Mouse (Mus musculus): ENCODE measurements around the gene Tekt5. TPM values are rescaled to one million over a fixed set of nuclear protein-coding genes. Genes with fewer than 3 reads are reported as not detected.

Tekt5 gene
- polyA plus RNA-seq, 1 experiment from 2014 or later = 0.75 TPM

GRCm38 (mm10) chr16:10374254-10375011 lies 20.9 kb downstream of the Tekt5 start:
- 0 out of 2 replicates have a peak overlapping the region, but pooled peaks have one; percentile 8 for H3K4me3 ChIP-seq
- H3K4me2 ChIP-seq (replicated peaks) = peak overlapping the region; percentile 44
- peaks cover 4% of the 10 kb centered on the region; the same call in 1 of the 2 replicates for H3K27me3 ChIP-seq
- peak; percentile 60 for ATAC-seq (ENCODE audit: low FRiP score)
- no peak overlapping the region for H3K27ac ChIP-seq
- H3K9me3 ChIP-seq (replicated peaks) = no peaks in the 10 kb centered on the region
- no peak overlapping the region for H3K9ac ChIP-seq
- H3K4me1 ChIP-seq = peaks cover 13% of the 10 kb centered on the region
- 22% methylated on average over 13 of the region's 13 CpGs for WGBS
- no peaks in the 10 kb centered on the region for H3K36me3 ChIP-seq

- peaks cover 16% of the 10 kb centered on the region for H3K4me1 ChIP-seq
- H3K9ac ChIP-seq = no peak overlapping the region
- H3K27me3 ChIP-seq = peaks cover 4% of the 10 kb centered on the region; the same call in 1 of the 2 replicates
- no peaks in the 10 kb centered on the region for H3K9me3 ChIP-seq (replicated peaks)
- WGBS = 79% methylated on average over 4 of the region's 4 CpGs
- no peak for ATAC-seq (ENCODE audit: low FRiP score)
- no peak overlapping the region for H3K4me3 ChIP-seq
- no peak overlapping the region for H3K4me2 ChIP-seq (replicated peaks)
- H3K36me3 ChIP-seq = no peaks in the 10 kb centered on the region
- H3K27ac ChIP-seq = no peak overlapping the region
These were observed 22.9 kb downstream of the Tekt5 start for GRCm38 (mm10) chr16:10372372-10372771.

- Histone ChIP-seq H3K27me3 (peaks cover 4% of the 10 kb centered on the region; the same call in 1 of the 2 replicates), H3K9me3 (replicated peaks) (no peaks in the 10 kb centered on the region), H3K27ac (no peak overlapping the region), H3K36me3 (no peaks in the 10 kb centered on the region), H3K4me2 (replicated peaks) (no peak overlapping the region), H3K4me1 (peaks cover 16% of the 10 kb centered on the region), H3K4me3 (no peak overlapping the region), H3K9ac (no peak overlapping the region; the same call in 1 of the 2 replicates)
- no peak for ATAC-seq (ENCODE audit: low FRiP score)
- WGBS = 85% methylated on average over 1 of the region's 1 CpGs
These were observed 25.3 kb downstream of the Tekt5 start for GRCm38 (mm10) chr16:10369996-10370395.

GRCm38 (mm10) chr16:10369468-10369934 lies 25.8 kb downstream of the Tekt5 start:
- Histone ChIP-seq H3K9ac (no peak overlapping the region; the same call in 1 of the 2 replicates), H3K4me2 (replicated peaks) (no peak overlapping the region), H3K27me3 (peaks cover 3% of the 10 kb centered on the region; the same call in 1 of the 2 replicates), H3K9me3 (replicated peaks) (no peaks in the 10 kb centered on the region), H3K36me3 (no peaks in the 10 kb centered on the region), H3K4me3 (no peak overlapping the region), H3K4me1 (peaks cover 13% of the 10 kb centered on the region), H3K27ac (peak overlapping the region; percentile 18; the same call in 1 of the 2 replicates)
- 66% methylated on average over 3 of the region's 3 CpGs for WGBS
- peak; percentile 49; the same call in 1 of the 2 replicates for ATAC-seq (ENCODE audit: low FRiP score)

GRCm38 (mm10) chr16:10366240-10367217 lies 28.8 kb downstream of the Tekt5 start:
- Histone ChIP-seq H3K4me3 (no peak overlapping the region), H3K9me3 (replicated peaks) (no peaks in the 10 kb centered on the region), H3K4me1 (peaks cover 11% of the 10 kb centered on the region), H3K36me3 (no peaks in the 10 kb centered on the region), H3K4me2 (replicated peaks) (no peak overlapping the region), H3K27me3 (no peaks in the 10 kb centered on the region), H3K27ac (no peak overlapping the region), H3K9ac (no peak overlapping the region)
- peak; percentile 33; the same call in 1 of the 2 replicates for ATAC-seq (ENCODE audit: low FRiP score)
- WGBS = 82% methylated on average over 14 of the region's 14 CpGs

- Histone ChIP-seq H3K4me1 (peaks cover 11% of the 10 kb centered on the region), H3K4me3 (no peak overlapping the region), H3K9me3 (replicated peaks) (no peaks in the 10 kb centered on the region), H3K27ac (no peak overlapping the region), H3K4me2 (replicated peaks) (no peak overlapping the region), H3K9ac (no peak overlapping the region), H3K36me3 (no peaks in the 10 kb centered on the region), H3K27me3 (no peaks in the 10 kb centered on the region)
- 85% methylated on average over 4 of the region's 4 CpGs for WGBS
- ATAC-seq (ENCODE audit: low FRiP score) = no peak
These were observed 29.5 kb downstream of the Tekt5 start for GRCm38 (mm10) chr16:10365796-10366195.

- H3K9me3 ChIP-seq (replicated peaks) = no peaks in the 10 kb centered on the region
- H3K4me2 ChIP-seq (replicated peaks) = no peak overlapping the region
- no peaks in the 10 kb centered on the region for H3K36me3 ChIP-seq
- H3K27ac ChIP-seq = no peak overlapping the region
- H3K9ac ChIP-seq = no peak overlapping the region
- no peak for ATAC-seq (ENCODE audit: low FRiP score)
- 0 out of 2 replicates have a peak, but pooled peaks cover 4% of the 10 kb centered on the region for H3K27me3 ChIP-seq
- H3K4me3 ChIP-seq = no peak overlapping the region
- H3K4me1 ChIP-seq = 0 out of 2 replicates have a peak, but pooled peaks cover 3% of the 10 kb centered on the region
- WGBS = 61% methylated on average over 1 of the region's 1 CpGs
These were observed 32.2 kb downstream of the Tekt5 start for GRCm38 (mm10) chr16:10363061-10363460.

GRCm38 (mm10) chr16:10359241-10359640 lies 36.0 kb downstream of the Tekt5 start:
- Histone ChIP-seq H3K4me1 (0 out of 2 replicates have a peak, but pooled peaks cover 5% of the 10 kb centered on the region), H3K36me3 (no peaks in the 10 kb centered on the region), H3K27ac (no peak overlapping the region), H3K9me3 (replicated peaks) (no peaks in the 10 kb centered on the region), H3K27me3 (0 out of 2 replicates have a peak, but pooled peaks cover 4% of the 10 kb centered on the region), H3K4me3 (no peak overlapping the region), H3K9ac (no peak overlapping the region), H3K4me2 (replicated peaks) (no peak overlapping the region)
- 88% methylated on average over 6 of the region's 6 CpGs for WGBS
- ATAC-seq (ENCODE audit: low FRiP score) = no peak

GRCm38 (mm10) chr16:10358010-10358934 lies 37.0 kb downstream of the Tekt5 start:
- ATAC-seq (ENCODE audit: low FRiP score) = peak; percentile 93
- Histone ChIP-seq H3K4me2 (replicated peaks) (peak overlapping the region; percentile 50), H3K27ac (no peak overlapping the region), H3K9me3 (replicated peaks) (no peaks in the 10 kb centered on the region), H3K27me3 (0 out of 2 replicates have a peak, but pooled peaks cover 4% of the 10 kb centered on the region), H3K36me3 (no peaks in the 10 kb centered on the region), H3K9ac (no peak overlapping the region), H3K4me3 (peak overlapping the region; percentile 4), H3K4me1 (0 out of 2 replicates have a peak, but pooled peaks cover 5% of the 10 kb centered on the region)
- WGBS = 17% methylated on average over 30 of the region's 30 CpGs

GRCm38 (mm10) chr16:10355004-10355403 lies 40.3 kb downstream of the Tekt5 start:
- Histone ChIP-seq H3K27me3 (no peaks in the 10 kb centered on the region), H3K9ac (no peak overlapping the region), H3K4me2 (replicated peaks) (no peak overlapping the region), H3K9me3 (replicated peaks) (no peaks in the 10 kb centered on the region), H3K36me3 (no peaks in the 10 kb centered on the region), H3K27ac (no peak overlapping the region), H3K4me3 (no peak overlapping the region), H3K4me1 (0 out of 2 replicates have a peak, but pooled peaks cover 5% of the 10 kb centered on the region)
- no peak for ATAC-seq (ENCODE audit: low FRiP score)

GRCm38 (mm10) chr16:10351050-10351636 lies 44.1 kb downstream of the Tekt5 start:
- Histone ChIP-seq H3K36me3 (no peaks in the 10 kb centered on the region), H3K4me3 (no peak overlapping the region), H3K27me3 (no peaks in the 10 kb centered on the region), H3K9ac (no peak overlapping the region), H3K4me2 (replicated peaks) (no peak overlapping the region), H3K9me3 (replicated peaks) (no peaks in the 10 kb centered on the region), H3K27ac (no peak overlapping the region), H3K4me1 (no peaks in the 10 kb centered on the region)
- ATAC-seq (ENCODE audit: low FRiP score) = no peak
- WGBS = 64% methylated on average over 9 of the region's 9 CpGs

Measured in hindbrain, embryonic 12.5 days (tissue).